Comparison of ENCODE assay signal across 24 mouse cellular contexts in the genomic region with DNA sequence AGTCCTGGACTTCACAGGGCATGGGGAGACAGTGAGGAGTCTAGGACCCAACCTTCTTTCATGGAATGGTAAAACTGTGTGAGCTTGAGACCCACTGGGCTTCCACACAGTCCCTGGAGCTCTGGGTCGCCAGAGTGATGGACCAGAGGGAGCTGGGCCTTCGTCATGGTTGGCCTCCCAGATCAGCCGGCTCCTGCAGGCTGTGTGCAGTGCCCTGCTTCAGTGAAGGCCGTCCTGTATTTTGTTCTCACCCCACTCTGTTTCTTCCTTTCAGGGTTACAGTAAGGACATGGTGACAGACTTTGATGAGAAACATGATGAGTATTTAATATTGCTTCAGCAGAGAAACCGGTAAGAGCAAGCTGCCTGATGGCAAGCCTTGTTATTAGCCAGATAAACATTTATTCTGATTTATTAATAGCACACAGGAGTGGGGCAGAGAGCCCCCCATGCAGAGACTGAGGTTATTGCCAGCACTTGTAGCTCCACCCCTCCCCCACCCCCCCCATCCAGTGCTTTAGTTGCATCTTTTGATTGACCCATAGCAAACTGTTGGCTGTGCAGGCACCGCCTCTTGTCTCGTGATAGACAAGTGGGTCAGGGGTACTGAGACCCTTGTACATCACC. TPM values are rescaled to one million over a fixed set of nuclear protein-coding genes. Genes with fewer than 3 reads are reported as not detected.
DNase-seq lines count a peak whose midpoint lies in the region; ATAC-seq and TF ChIP-seq lines count a peak whose summit lies in the region.
"Had no signal": no experiment of that assay in that cellular context is flagged by ENCODE, and none has a peak within 500 bp of the region (broad histone marks: within the 10 kb centered on the region; RNA-seq: fewer than 3 reads in every experiment).

No protein-coding gene starts in this region.

- H3K9me3 ChIP-seq in heart, embryonic 14.5 days (ENCODE audit: control insufficient read depth, low read length), result no peaks in the 10 kb centered on the region
- no peaks in the 10 kb centered on the region for H3K9me3 ChIP-seq in lung, postnatal 0 days (ENCODE audit: low read length)
- H3K9me3 ChIP-seq: embryonic facial prominence, embryonic 10.5 days; forebrain, embryonic 15.5 days; hindbrain, embryonic 12.5 days; limb, embryonic 15.5 days; midbrain, embryonic 10.5 days; stomach, embryonic 15.5 days had no signal

- no peak for TF ChIP-seq CTCF in lung, postnatal 0 days (IDR thresholded peaks at IDR 0.05)

- TF ChIP-seq EP300 in lung, postnatal 0 days (IDR thresholded peaks at IDR 0.05), result no peak

- no peaks in the 10 kb centered on the region for H3K27me3 ChIP-seq in heart, embryonic 14.5 days (ENCODE audit: control insufficient read depth, insufficient read depth, low read length)
- H3K27me3 ChIP-seq in lung, postnatal 0 days (replicated peaks; ENCODE audit: insufficient read depth, low read length), result no peaks in the 10 kb centered on the region
- H3K27me3 ChIP-seq: forebrain, embryonic 15.5 days; hindbrain, embryonic 12.5 days; limb, embryonic 15.5 days; stomach, embryonic 15.5 days had no signal

- WGBS in heart, embryonic 14.5 days, result 41% methylated on average over 7 of the region's 7 CpGs
- WGBS in lung, postnatal 0 days, result 69% methylated on average over 7 of the region's 7 CpGs

- H3K36me3 ChIP-seq in heart, embryonic 14.5 days (ENCODE audit: control insufficient read depth, insufficient read depth, low read length), result 0 out of 2 replicates have a peak, but pooled peaks cover 3% of the 10 kb centered on the region
- H3K36me3 ChIP-seq in lung, postnatal 0 days (ENCODE audit: insufficient read depth, low read length), result 0 out of 2 replicates have a peak, but pooled peaks cover 3% of the 10 kb centered on the region
- H3K36me3 ChIP-seq: embryonic facial prominence, embryonic 10.5 days; forebrain, embryonic 15.5 days; hindbrain, embryonic 12.5 days; limb, embryonic 15.5 days; stomach, embryonic 15.5 days had no signal

- peak; percentile 60 for ATAC-seq in heart, embryonic 14.5 days (ENCODE audit: insufficient number of reproducible peaks, insufficient read depth, low FRiP score, low read depth)
- peak; percentile 34; the same call in 1 of the 2 replicates for ATAC-seq in lung, postnatal 0 days
- ATAC-seq: activated CD4-positive, CD25-positive, alpha-beta regulatory T cell, adult 4 months; forebrain, embryonic 15.5 days; intestine, postnatal 0 days; midbrain, embryonic 16.5 days had no signal

- peaks cover 31 to 52% of the 10 kb centered on the region in 2 experiments for H3K4me1 ChIP-seq in heart, embryonic 14.5 days (ENCODE audit: control insufficient read depth in 2 of 2, insufficient read depth in 2 of 2, low read length in 2 of 2)
- peaks cover 3% of the 10 kb centered on the region; the same call in 1 of the 2 replicates for H3K4me1 ChIP-seq in lung, postnatal 0 days (ENCODE audit: insufficient read depth, low read depth, low read length)
- H3K4me1 ChIP-seq: hindbrain, embryonic 12.5 days; limb, embryonic 15.5 days; midbrain, embryonic 10.5 days; stomach, embryonic 15.5 days had no signal

- peak overlapping the region; percentile 90 to 91 for H3K27ac ChIP-seq in heart, embryonic 14.5 days (replicated peaks in 1 of 2; ENCODE audit: control insufficient read depth in 1 of 2, insufficient read depth in 1 of 2, low read depth in 2 of 2, low read length in 2 of 2)
- H3K27ac ChIP-seq in lung, postnatal 0 days (ENCODE audit: low read length), result no peak overlapping the region
- H3K27ac ChIP-seq: embryonic facial prominence, embryonic 10.5 days; forebrain, embryonic 15.5 days; hindbrain, embryonic 12.5 days; kidney, postnatal 0 days; limb, embryonic 15.5 days; liver, embryonic 14.5 days; midbrain, embryonic 10.5 days; stomach, embryonic 15.5 days had no signal

- H3K4me3 ChIP-seq in heart, embryonic 14.5 days (ENCODE audit: control insufficient read depth in 1 of 2, insufficient read depth in 1 of 2, low read depth in 1 of 2, low read length in 2 of 2), result no peak overlapping the region
- no peak overlapping the region for H3K4me3 ChIP-seq in lung, postnatal 0 days (ENCODE audit: low read depth, low read length)
- H3K4me3 ChIP-seq: embryonic facial prominence, embryonic 10.5 days; forebrain, embryonic 15.5 days; hindbrain, embryonic 12.5 days; limb, embryonic 15.5 days; midbrain, embryonic 10.5 days; myocyte; stomach, embryonic 15.5 days had no signal

- H3K9ac ChIP-seq in heart, embryonic 14.5 days (ENCODE audit: low read length), result peak overlapping the region; percentile 39; the same call in 1 of the 2 replicates
- no peak overlapping the region for H3K9ac ChIP-seq in lung, postnatal 0 days (replicated peaks; ENCODE audit: low read depth)
- H3K9ac ChIP-seq: forebrain, embryonic 15.5 days; hindbrain, embryonic 12.5 days; limb, embryonic 15.5 days; liver, embryonic 14.5 days; lung, embryonic 14.5 days; stomach, embryonic 15.5 days had no signal

- H3K4me2 ChIP-seq in heart, embryonic 14.5 days (ENCODE audit: low read length), result no peak overlapping the region
- H3K4me2 ChIP-seq in lung, postnatal 0 days (replicated peaks; ENCODE audit: low read depth, low read length), result no peak overlapping the region
- H3K4me2 ChIP-seq: forebrain, embryonic 15.5 days; hindbrain, embryonic 12.5 days; limb, embryonic 15.5 days; lung, embryonic 14.5 days; stomach, embryonic 15.5 days had no signal

- peak; percentile 66 to 84 for DNase-seq in adrenal gland, adult (ENCODE audit: inconsistent age in 2 of 2, low spot score in 1 of 2)
- DNase-seq in adrenal gland, postnatal 4 days (ENCODE audit: low spot score in 2 of 2), result no peak
- no peak for DNase-seq in heart, adult 11 months
- peak; percentile 38 for DNase-seq in lung, postnatal 0 days (ENCODE audit: low spot score)
- no peak for DNase-seq in lung, postnatal 36 days
- no peak for DNase-seq in right cerebral cortex, postnatal 4 days
- DNase-seq: cerebellum, adult 8-10 months; left cerebral cortex, postnatal 4 days; lung, embryonic 14.5 days; right cerebral cortex, adult 18-20 months; thymus, postnatal 25 days had no signal

RNA-seq across cellular contexts. Expression of a gene that starts 45.1 kb away (rescaled TPM):
- 10 to 100 TPM; 25.1 to 29.6 TPM for total RNA-seq in adrenal gland, postnatal 4 days (2021)
- polyA plus RNA-seq in heart, embryonic 14.5 days (2014; fragmentation: Nextera tagmentation; extraction: Ambion mirVana), result 7.9 and 8.6 TPM in 2 replicates
- 5.3 and 5.8 TPM in 2 replicates for polyA plus RNA-seq in lung, postnatal 0 days (2015; fragmentation: Nextera tagmentation; extraction: Ambion mirVana)

RNA-seq across cellular contexts. Expression of a gene that starts 45.2 kb away (rescaled TPM):
- 10 to 100 TPM; 74.6 to 78.3 TPM for total RNA-seq in adrenal gland, postnatal 4 days (2021)
- polyA plus RNA-seq in heart, embryonic 14.5 days (2014; fragmentation: Nextera tagmentation; extraction: Ambion mirVana), result 29.1 and 30.4 TPM in 2 replicates
- 13.6 and 16.5 TPM in 2 replicates for polyA plus RNA-seq in lung, postnatal 0 days (2015; fragmentation: Nextera tagmentation; extraction: Ambion mirVana)

Comparison
In these comparisons a context has a peak if more than half of its experiments do, and no peak if none do; other contexts are left out.
1. DNase-seq: peak in adrenal gland, adult (2 of 2) and lung, postnatal 0 days (single experiment); none in adrenal gland, postnatal 4 days (0 of 2), heart, adult 11 months (single experiment), lung, postnatal 36 days (single experiment) and right cerebral cortex, postnatal 4 days (single experiment).